Mouse (Mus musculus) cerebellum, postnatal 25 days (tissue): Measurements from ENCODE around the gene Paqr8.

Experiments
- DNase-seq, 2 experiments: peaks; one replicate each; pipeline ENCODE4 v3.0.0; 2021; ENCODE audit warnings: mixed read lengths in 2 of 2

The Paqr8 gene

DNA sequence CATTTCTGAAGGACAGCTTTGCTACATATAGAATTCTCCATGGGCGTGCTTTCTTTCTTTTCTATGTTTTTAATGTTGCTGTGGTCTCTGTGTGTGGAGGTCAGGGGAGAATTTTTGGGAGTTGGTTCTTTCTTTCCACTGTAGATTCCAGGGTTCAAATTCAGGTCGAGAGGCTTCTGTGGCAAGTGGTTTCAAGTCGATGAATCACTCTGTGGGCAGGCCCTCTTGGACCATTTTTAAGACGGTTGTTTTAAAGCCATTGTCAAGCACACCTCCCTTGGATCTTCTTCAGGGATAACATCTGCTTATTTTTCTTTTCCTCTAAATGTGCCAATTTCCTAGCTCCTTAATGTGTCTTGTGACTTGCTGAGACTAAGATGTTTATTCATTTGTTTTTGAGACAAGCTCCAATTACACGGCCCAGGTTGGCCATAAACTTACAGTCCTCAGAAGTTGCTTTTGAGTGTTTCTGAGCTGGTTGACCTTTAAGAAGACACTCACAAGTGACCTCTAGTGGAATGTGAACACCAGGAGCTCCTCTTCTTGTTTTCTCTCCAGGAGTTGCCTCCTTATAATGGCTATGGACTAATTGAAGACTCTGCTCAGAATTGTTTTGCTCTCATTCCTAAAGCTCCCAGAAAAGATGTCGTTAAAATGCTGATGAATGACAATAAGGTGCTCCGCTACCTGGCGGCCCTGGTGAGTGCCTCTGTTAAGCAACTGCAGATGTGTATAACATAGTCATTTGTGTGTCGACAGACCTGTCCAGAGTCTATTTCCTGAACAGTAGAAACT lies 84.1 kb downstream of the Paqr8 start:
- DNase-seq, result no peak

GRCm38 (mm10) chr1:20980553-20980952 lies 90.1 kb downstream of the Paqr8 start:
- DNase-seq, result no peak

DNA sequence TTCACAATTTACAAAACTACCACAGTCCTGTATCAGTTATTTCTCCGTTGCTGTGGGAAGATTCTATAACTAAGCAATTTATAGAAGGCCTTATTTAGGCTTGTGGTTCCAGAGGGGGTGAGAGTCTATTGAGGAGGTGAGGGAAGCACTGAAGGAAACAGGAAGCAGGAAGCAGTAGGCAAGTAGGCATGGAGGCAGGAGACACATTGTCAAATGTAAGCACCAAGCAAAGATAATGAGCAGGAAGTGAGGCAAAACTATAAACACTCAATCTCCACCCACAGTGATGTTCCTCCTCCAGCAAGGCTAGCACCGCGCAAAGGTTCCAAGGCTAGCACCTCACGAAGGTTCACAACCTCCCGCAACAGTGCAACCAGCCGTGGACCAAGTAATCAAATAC lies 91.4 kb downstream of the Paqr8 start:
- DNase-seq, result no peak

GRCm38 (mm10) chr1:20984103-20984502 lies 93.7 kb downstream of the Paqr8 start:
- no peak for DNase-seq

GRCm38 (mm10) chr1:20984582-20984981 lies 94.2 kb downstream of the Paqr8 start:
- no peak for DNase-seq

DNA sequence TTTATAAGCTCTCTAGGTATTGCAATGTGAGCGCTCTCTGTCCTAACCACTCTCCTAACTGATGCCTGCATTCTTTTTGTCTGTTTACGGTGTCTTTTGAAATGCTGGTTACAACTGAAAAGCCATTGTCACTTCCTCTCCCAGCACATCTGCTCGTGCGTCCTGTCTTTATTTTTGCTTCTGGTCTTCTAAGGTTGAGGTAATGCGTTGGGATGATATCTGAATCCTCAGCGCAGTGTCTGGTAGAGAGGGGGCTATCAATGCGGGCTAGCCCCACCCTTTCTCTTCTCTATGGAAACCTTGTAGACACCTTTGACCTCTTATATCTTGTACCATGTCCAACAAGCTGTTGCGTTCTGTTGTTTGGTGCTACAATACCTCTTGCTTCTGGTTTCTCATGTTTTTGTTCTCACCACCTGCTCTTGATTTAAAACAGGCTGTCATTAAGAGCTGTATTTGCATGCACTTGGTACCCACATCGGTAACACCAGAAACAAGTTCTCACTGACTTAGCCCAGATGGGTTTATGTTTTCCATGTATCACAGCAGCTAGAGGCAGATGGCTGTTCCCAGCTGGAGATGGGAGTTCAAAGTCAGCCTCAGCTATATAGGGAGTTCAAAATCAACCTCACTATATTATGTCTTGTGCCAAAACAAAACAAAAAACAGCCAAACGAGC lies 96.1 kb downstream of the Paqr8 start:
- DNase-seq, result no peak
